Mouse (Mus musculus) thymus, postnatal 0 days (tissue): ENCODE data around the gene Alkbh8. TPM values are rescaled to one million over a fixed set of nuclear protein-coding genes. Genes with fewer than 3 reads are reported as not detected.
"Not testable (repeated sequence)": the region's sequence is repeated elsewhere in the genome, so short reads cannot be mapped to it uniquely, and the experiment has no call there.

ENCODE experiments used
- DNase-seq: peaks from one replicate; pipeline ENCODE4 v3.0.0-alpha.2; 2015; ENCODE audit warnings: low spot score
- polyA plus RNA-seq: library from polyadenylated mRNA; unstranded; fragments of >200 nt; fragmentation: Nextera tagmentation; extraction: Ambion mirVana; gene quantifications from 2 replicates; pipeline ENCODE4 v1.2.1, GENCODE M21; 2015

Gene Alkbh8
- polyA plus RNA-seq: 17.6 and 25.3 TPM in 2 replicates

- DNase-seq: peak; percentile 87
These were observed at the start of gene Alkbh8 for GRCm38 (mm10) chr9:3334962-3335767. Gene Alkbh8, plus strand, starts transcription at chr9:3335140.

- no peak for DNase-seq
These were observed 25.6 kb upstream of the Alkbh8 start for GRCm38 (mm10) chr9:3309292-3309836.

- no peak for DNase-seq
These were observed 24.9 kb upstream of the Alkbh8 start for GRCm38 (mm10) chr9:3310016-3310415.

- not testable (repeated sequence) for DNase-seq
These were observed 7.4 kb upstream of the Alkbh8 start for GRCm38 (mm10) chr9:3327342-3328053.

- no peak for DNase-seq
These were observed 6.8 kb upstream of the Alkbh8 start for GRCm38 (mm10) chr9:3328054-3328595.

- DNase-seq: no peak
These were observed 4.6 kb upstream of the Alkbh8 start for GRCm38 (mm10) chr9:3330319-3330718.

- no peak for DNase-seq
These were observed 4.1 kb upstream of the Alkbh8 start for GRCm38 (mm10) chr9:3330737-3331384.

GRCm38 (mm10) chr9:3336661-3337060 lies 1.7 kb downstream of the Alkbh8 start:
- no peak for DNase-seq

GRCm38 (mm10) chr9:3345136-3345535 lies 10.2 kb downstream of the Alkbh8 start:
- no peak for DNase-seq

GRCm38 (mm10) chr9:3345967-3346366 lies 11.0 kb downstream of the Alkbh8 start:
- no peak for DNase-seq

GRCm38 (mm10) chr9:3350056-3350455 lies 15.1 kb downstream of the Alkbh8 start:
- peak; percentile 17 for DNase-seq

GRCm38 (mm10) chr9:3376323-3376722 lies 41.4 kb downstream of the Alkbh8 start:
- DNase-seq: not testable (repeated sequence)

GRCm38 (mm10) chr9:3403251-3404208 lies 68.6 kb downstream of the Alkbh8 start, which contains the start of gene Cwf19l2:
Gene Cwf19l2, plus strand, starts transcription at chr9:3403592.
- peak; percentile 94 for DNase-seq

- peak; percentile 22 for DNase-seq
These were observed 69.4 kb downstream of the Alkbh8 start for GRCm38 (mm10) chr9:3404372-3404771.

- DNase-seq: not testable (repeated sequence)
These were observed 104.8 kb downstream of the Alkbh8 start for GRCm38 (mm10) chr9:3439555-3440300.
